Mouse (Mus musculus) testis, adult 2 months (tissue): ENCODE measurements around the gene Flywch1. TPM values are rescaled to one million over a fixed set of nuclear protein-coding genes. Genes with fewer than 3 reads are reported as not detected.

Experiments
- H3K27ac ChIP-seq: fragments of 200-500 bp; 2 replicates; pipeline ENCODE4 v1.5.1; 2012; ENCODE audit warnings: low read depth, low read length; ENCODE audit not compliant: control insufficient read depth, insufficient read depth
- H3K27me3 ChIP-seq: fragments of 200-500 bp; 2 replicates; pipeline ENCODE4 v1.6.1; 2012; ENCODE audit warnings: mild to moderate bottlenecking, low read length, moderate library complexity; ENCODE audit not compliant: control insufficient read depth, insufficient read depth
- H3K36me3 ChIP-seq: fragments of 200-500 bp; 2 replicates; pipeline ENCODE4 v1.6.1; 2012; ENCODE audit warnings: mild to moderate bottlenecking, low read length; ENCODE audit not compliant: control insufficient read depth, insufficient read depth
- H3K4me1 ChIP-seq: fragments of 200-500 bp; 2 replicates; pipeline ENCODE4 v1.6.1; 2012; ENCODE audit warnings: low read length; ENCODE audit not compliant: control insufficient read depth, insufficient read depth
- H3K4me3 ChIP-seq: fragments of 200-500 bp; 2 replicates; pipeline ENCODE4 v1.5.1; 2012; ENCODE audit warnings: low read depth, mild to moderate bottlenecking, low read length, moderate library complexity, mixed read lengths; ENCODE audit not compliant: control insufficient read depth
- CTCF ChIP-seq: fragments of 200-500 bp; IDR thresholded peaks from 2 replicates; pipeline ENCODE4 v1.5.1; 2012; ENCODE audit warnings: low read depth, mild to moderate bottlenecking, inconsistent platforms, low read length, moderate library complexity; ENCODE audit not compliant: control insufficient read depth, insufficient read depth, insufficient replicate concordance
- POLR2A ChIP-seq: fragments of 200-500 bp; IDR thresholded peaks from 2 replicates; pipeline ENCODE4 v1.6.1; 2012; ENCODE audit warnings: low read depth, mild to moderate bottlenecking, inconsistent platforms, low read length, moderate library complexity; ENCODE audit not compliant: control insufficient read depth
- polyA plus RNA-seq: library from polyadenylated mRNA; depleted of rRNA; stranded (reverse); fragments of >200 nt; gene quantifications from 2 replicates; pipeline ENCODE4 v1.2.3, GENCODE M21; 2012

Gene Flywch1
- polyA plus RNA-seq, 1 experiment = 155 TPM

DNA sequence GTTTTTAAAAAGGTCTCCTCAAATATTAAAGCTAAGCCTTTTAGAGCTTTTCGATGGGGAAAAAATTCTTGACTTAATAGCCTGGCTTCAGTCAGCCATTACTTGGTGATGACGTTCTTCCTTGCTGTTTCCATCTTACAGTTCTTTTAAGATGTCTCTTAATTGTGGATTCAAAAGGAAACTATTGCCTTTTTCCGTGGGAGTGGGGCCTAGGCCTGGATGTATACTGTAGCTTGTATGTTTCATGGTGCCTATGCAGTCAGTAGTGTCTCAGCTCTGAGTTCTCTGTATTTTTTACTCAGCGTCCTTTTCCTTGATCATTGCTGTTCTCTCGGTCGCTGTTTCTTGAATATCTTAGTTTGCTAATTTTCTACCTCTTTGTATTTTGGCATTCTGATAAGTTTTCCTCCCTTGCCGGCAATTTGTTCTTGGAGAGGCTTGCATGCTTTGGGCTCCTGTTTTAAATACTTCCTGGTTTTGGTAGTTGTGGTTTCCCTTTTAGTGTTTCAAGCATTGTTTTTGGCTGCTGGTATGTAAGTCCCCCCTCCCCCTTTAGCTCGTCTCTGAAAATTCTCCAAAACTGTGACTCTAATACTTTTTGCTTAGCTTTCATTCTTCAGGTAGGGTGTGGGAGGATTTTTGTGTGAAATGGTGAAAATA, 33.2 kb upstream of the Flywch1 start:
- TF ChIP-seq CTCF = no peak
- TF ChIP-seq POLR2A = no peak
- peak overlapping the region; percentile 87 for H3K4me3 ChIP-seq
- peaks cover 7% of the 10 kb centered on the region for H3K4me1 ChIP-seq
- H3K36me3 ChIP-seq = peaks cover 4% of the 10 kb centered on the region
- H3K27me3 ChIP-seq = no peaks in the 10 kb centered on the region
- H3K27ac ChIP-seq = no peak overlapping the region; the same call in 1 of the 2 replicates

DNA sequence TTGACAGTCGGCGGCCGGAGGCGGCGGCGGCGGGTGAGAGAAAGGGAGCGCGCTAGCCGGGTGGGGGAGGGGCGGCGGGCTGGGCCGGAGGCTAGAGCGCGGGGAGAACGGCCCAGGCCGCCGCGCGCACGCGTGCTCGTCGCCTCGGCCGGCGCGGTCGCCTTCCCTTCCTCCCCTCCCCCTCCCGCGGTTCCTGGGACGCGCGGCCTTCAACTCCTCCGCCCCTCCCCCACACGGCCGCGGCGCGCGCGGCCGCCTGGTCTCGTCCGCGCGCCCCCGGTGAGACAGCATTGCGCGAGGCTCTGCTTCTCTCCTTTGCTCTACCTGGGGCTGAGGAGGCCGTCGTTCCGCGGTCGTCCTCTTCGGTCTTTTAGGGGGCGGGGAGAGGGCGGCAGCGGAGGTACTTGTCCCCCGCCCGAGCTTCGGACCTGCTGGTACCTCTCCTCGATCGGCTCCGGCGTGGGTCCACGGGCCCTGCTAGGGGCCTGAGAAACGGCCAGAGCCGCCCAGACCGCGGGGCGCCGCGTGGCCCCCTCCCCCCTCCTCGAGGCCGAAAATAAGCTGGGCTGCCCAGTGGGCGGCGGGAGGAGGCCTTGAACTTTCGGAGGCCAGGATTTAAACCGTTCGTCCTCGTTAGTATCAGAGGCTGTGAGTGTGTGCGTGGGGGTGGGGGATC, 32.1 kb upstream of the Flywch1 start:
- H3K4me1 ChIP-seq = peaks cover 7% of the 10 kb centered on the region
- TF ChIP-seq POLR2A (no peak; the same call in 1 of the 2 replicates), CTCF (no peak)
- H3K4me3 ChIP-seq = peak overlapping the region; percentile 87
- H3K27ac ChIP-seq = peak overlapping the region; percentile 96
- H3K36me3 ChIP-seq = peaks cover 2% of the 10 kb centered on the region
- no peaks in the 10 kb centered on the region for H3K27me3 ChIP-seq

DNA sequence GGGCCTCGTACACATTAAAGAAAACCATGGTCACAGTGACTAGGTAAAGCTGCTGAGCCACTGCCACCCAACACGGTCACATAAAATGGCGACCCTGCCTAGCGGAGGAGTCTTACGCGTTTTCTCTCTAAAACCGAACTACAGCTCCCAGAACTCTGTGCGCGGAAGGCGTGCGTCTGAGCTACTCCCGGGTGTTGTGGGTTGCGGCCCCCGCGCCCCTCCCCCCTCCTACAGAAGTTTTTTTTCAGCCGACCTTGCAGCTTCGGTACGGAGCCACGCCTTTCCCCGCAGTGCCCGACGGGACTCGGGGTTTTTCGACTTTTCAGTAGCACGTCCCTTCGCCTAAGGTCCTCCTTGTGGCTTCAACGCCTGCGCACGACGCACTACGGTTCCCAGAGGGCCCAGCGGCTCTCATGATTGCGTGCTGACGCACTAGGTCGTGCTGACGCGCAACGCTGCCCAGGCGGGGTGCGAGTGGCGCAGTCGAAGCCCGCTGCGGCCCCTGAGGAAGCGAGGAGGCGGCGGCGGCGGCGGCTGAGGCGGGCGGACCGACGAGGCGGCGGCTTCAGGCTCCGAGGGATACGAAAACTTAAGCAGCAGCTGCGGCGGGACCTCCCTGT, 31.5 kb upstream of the Flywch1 start:
- TF ChIP-seq POLR2A (peak; percentile 87), CTCF (no peak)

DNA sequence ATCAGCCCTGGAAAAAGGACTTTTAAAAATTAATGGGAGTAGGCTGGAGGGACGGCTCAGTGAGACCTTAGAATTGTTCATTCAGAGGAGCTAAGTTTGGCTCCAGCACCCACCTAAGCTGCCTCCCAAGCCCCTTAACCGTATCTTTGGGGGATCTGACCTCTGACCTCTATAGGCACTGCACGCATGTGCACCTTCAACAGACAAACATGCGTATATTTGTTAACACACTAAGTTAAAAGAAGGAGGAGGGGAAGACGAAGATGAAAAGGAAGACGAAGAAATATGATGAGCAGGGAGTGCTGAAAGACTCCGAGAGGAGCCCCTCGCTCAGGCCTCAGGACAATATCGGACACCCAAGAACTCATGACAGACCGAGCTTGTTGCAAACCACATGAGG, 30.2 kb upstream of the Flywch1 start:
- H3K27me3 ChIP-seq = no peaks in the 10 kb centered on the region
- no peaks in the 10 kb centered on the region for H3K36me3 ChIP-seq
- H3K4me3 ChIP-seq = peak overlapping the region; percentile 70
- no peak for TF ChIP-seq CTCF
- TF ChIP-seq POLR2A = no peak
- peaks cover 4% of the 10 kb centered on the region for H3K4me1 ChIP-seq
- no peak overlapping the region for H3K27ac ChIP-seq

More for the DNA sequence above, 31.5 kb upstream of the Flywch1 start:
- Histone ChIP-seq H3K27ac (peak overlapping the region; percentile 96), H3K36me3 (peaks cover 1% of the 10 kb centered on the region; the same call in 1 of the 2 replicates), H3K4me3 (peak overlapping the region; percentile 87), H3K27me3 (no peaks in the 10 kb centered on the region), H3K4me1 (peaks cover 7% of the 10 kb centered on the region)

DNA sequence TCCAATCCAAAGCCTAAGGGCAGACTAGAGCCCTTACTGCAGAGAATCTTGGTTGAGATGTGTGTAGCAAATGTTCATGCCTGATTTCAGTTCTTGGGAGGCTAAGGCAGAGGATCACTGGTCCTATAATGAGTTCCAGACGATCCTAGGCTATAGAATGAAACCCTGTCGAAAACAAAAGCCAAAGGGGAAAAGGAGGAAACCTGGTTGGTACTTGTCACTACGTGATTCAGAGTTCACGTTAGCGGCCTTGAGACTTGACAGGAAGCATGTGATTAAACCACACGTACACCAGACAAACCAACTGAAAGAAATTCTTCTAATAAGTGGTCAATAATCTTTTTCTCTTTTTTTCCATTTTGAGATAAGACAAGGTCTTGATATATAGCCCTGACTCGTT, 25.9 kb upstream of the Flywch1 start:
- no peak overlapping the region for H3K4me3 ChIP-seq
- H3K36me3 ChIP-seq = no peaks in the 10 kb centered on the region
- H3K27ac ChIP-seq = no peak overlapping the region
- TF ChIP-seq CTCF (no peak), POLR2A (no peak)
- H3K4me1 ChIP-seq = peaks cover 4% of the 10 kb centered on the region; the same call in 1 of the 2 replicates
- H3K27me3 ChIP-seq = no peaks in the 10 kb centered on the region

DNA sequence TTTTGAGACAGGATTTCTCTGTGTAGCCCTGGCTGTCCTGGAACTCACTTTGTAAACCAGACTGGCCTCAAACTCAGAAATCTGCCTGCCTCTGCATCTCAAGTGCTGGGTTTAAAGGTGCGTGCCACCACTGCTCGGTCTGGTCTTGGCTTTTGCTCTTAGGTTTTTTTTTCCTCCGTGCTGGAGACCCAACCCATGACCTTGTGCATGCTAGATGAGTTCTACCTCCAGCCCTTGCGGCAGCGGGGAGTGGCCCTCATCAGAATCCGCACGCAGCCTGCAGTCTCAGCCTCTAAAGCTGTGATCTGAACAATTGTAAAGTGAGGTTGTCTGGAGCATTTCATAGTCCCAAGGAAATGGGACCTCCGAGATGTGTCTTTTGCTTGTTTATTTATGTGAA, 23.9 kb upstream of the Flywch1 start:
- H3K4me3 ChIP-seq = no peak overlapping the region
- no peaks in the 10 kb centered on the region for H3K36me3 ChIP-seq
- H3K27ac ChIP-seq = no peak overlapping the region
- peaks cover 5% of the 10 kb centered on the region for H3K4me1 ChIP-seq
- H3K27me3 ChIP-seq = no peaks in the 10 kb centered on the region
- no peak for TF ChIP-seq CTCF
- TF ChIP-seq POLR2A = no peak

DNA sequence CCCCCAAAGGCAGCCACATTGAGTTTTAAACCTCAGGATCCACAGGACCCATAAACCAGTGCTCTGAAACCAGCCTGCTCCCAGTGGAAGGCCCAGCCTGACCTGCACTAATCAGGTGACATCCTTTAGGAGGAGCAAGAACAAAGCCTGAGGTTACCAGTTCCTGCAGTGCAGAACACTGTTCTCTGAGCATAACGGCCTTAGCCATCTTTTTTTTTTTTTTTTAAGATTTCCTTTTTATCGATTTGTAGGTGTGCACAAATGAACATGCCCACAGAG, 19.6 kb upstream of the Flywch1 start:
- peaks cover 8% of the 10 kb centered on the region for H3K4me1 ChIP-seq
- no peaks in the 10 kb centered on the region for H3K36me3 ChIP-seq
- H3K27me3 ChIP-seq = no peaks in the 10 kb centered on the region
- TF ChIP-seq POLR2A = no peak
- no peak for TF ChIP-seq CTCF
- H3K4me3 ChIP-seq = no peak overlapping the region
- H3K27ac ChIP-seq = no peak overlapping the region
